Mouse (Mus musculus) midbrain, embryonic 11.5 days (tissue): ENCODE results near the gene Fgf11. TPM values are rescaled to one million over a fixed set of nuclear protein-coding genes. Genes with fewer than 3 reads are reported as not detected.
A peak's percentile ranks its signal among the peaks of the same experiment; 100 is the strongest.

Experiments
- ATAC-seq: fragments of 200-750 bp; cut with Nextera tagmentation; 2 replicates; pipeline ENCODE4 v1.8.0; 2017; ENCODE audit warnings: moderate TSS enrichment, moderate library complexity; ENCODE audit not compliant: low FRiP score
- DNase-seq: peaks from one replicate; pipeline ENCODE4 v3.0.0; 2015; ENCODE audit warnings: low spot score; ENCODE audit errors: missing footprints
- H3K27ac ChIP-seq: fragments of 300-500 bp; sonication (generic); 2 replicates; pipeline ENCODE4 v1.5.1; 2014; ENCODE audit warnings: low read depth, low read length
- H3K27me3 ChIP-seq: fragments of 300-500 bp; sonication (generic); 2 replicates; pipeline ENCODE4 v1.6.1; 2014; ENCODE audit warnings: mild to moderate bottlenecking, low read length, moderate library complexity, mixed read lengths; ENCODE audit not compliant: control insufficient read depth, insufficient read depth
- H3K36me3 ChIP-seq: fragments of 300-500 bp; sonication (generic); 2 replicates; pipeline ENCODE4 v1.6.1; 2014; ENCODE audit warnings: mild to moderate bottlenecking, low read length, moderate library complexity, mixed read lengths; ENCODE audit not compliant: control insufficient read depth, insufficient read depth
- H3K4me1 ChIP-seq: fragments of 300-500 bp; sonication (generic); 2 replicates; pipeline ENCODE4 v1.6.1; 2014; ENCODE audit warnings: low read length; ENCODE audit not compliant: control insufficient read depth, insufficient read depth
- H3K4me2 ChIP-seq: fragments of 300-500 bp; sonication (generic); 2 replicates; pipeline ENCODE4 v1.6.1; 2014; ENCODE audit warnings: mild to moderate bottlenecking, moderate library complexity
- H3K4me3 ChIP-seq: fragments of 300-500 bp; sonication (generic); 2 replicates; pipeline ENCODE4 v1.5.1; 2014; ENCODE audit warnings: low read depth, low read length
- H3K9ac ChIP-seq: fragments of 300-500 bp; sonication (generic); 2 replicates; pipeline ENCODE4 v1.6.1; 2014; ENCODE audit warnings: low read length
- H3K9me3 ChIP-seq: fragments of 300-500 bp; sonication (generic); 2 replicates; pipeline ENCODE4 v1.6.1; 2016; ENCODE audit warnings: low read length; ENCODE audit not compliant: control insufficient read depth
- WGBS: fragments of 180-500 bp; shearing (Covaris S2); extraction: QIAGEN DNeasy Blood & Tissue Kit; methylation state at CpG from one replicate; pipeline ENCODE4 v1.1.7; 2014; 5-methylcytosine and 5-hydroxymethylcytosine counted together
- polyA plus RNA-seq: library from polyadenylated mRNA; unstranded; fragments of >200 nt; fragmentation: Nextera tagmentation; extraction: Ambion mirVana; gene quantifications from 2 replicates; pipeline ENCODE4 v1.2.1, GENCODE M21; 2014

The Fgf11 gene
- polyA plus RNA-seq, 1 experiment from 2014 or later, result 1.3 TPM

DNA sequence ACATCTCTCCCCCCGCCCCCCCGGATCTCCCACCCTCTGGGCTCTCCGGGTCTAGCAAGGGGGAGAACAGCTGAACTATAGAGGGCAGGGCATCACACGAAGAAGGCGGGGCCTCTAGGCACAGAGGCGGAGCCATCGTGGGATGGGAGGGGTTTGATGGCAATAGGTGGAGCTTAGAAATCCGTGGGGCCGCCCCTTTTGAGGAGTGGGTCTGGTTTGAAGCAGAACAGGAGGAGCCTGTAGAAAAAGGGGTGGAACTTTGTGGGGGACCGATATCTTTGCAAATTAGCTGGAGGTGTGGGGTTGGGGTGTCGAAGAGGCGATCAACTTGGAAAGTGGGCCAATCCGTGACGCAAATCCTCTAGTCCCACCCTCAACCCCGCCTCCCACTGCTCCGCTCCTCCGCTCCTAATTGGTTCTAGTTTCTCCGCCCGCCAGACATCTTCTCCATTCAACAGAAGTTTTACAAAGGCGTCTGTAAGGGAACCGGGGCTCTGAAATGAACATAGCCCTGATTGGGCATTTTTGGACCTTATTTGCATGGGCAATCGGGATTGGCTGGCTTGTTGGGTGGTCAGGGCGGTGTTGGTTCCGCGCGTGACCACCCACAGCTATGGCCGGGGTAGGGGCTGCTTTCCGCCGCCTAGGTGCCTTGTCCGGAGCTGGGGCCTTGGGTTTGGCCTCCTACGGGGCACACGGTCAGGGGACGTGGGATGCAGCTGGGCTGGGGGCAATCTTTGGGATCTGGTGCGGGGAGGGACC, 36.5 kb upstream of the Fgf11 start, which contains the start of gene Tmem256:
Tmem256 (plus strand) TSS at position 563 of the 762 bp plus-strand sequence.
- Histone ChIP-seq H3K4me1 (peaks cover 38% of the 10 kb centered on the region), H3K9ac (peak within 1 kb of the TSS; percentile 90)
- WGBS, result under 1% methylated on average over 34 of the region's 34 CpGs

DNA sequence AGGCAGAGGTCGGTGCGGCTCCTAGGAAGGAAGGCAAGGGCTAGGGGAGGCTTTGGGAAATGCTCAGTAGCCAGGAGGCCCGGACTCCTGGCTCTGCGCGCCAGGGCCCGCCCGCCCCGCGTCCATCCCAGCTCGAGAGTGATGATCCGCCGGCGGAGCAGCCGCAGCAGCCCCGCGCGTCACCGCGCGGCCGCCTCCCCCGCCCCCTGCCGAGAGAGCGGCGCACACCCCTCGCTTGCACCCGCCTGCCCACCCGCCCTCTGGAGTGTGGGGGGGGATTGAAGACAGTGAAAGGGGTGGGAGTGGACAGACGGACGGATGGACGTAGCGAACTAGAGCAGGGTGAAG, 35.9 kb upstream of the Fgf11 start, which contains the start of gene Nlgn2:
Nlgn2 (minus strand) TSS at position 181 of the 348 bp plus-strand sequence.
- no peak for DNase-seq
- Histone ChIP-seq H3K4me3 (peak within 1 kb of the TSS; percentile 62), H3K27ac (peak within 1 kb of the TSS; percentile 73), H3K9me3 (no peaks in the 10 kb centered on the region), H3K36me3 (peaks cover 2% of the 10 kb centered on the region; the same call in 1 of the 2 replicates), H3K27me3 (peaks cover 8% of the 10 kb centered on the region; the same call in 1 of the 2 replicates), H3K9ac (peak within 1 kb of the TSS; percentile 90), H3K4me1 (peaks cover 38% of the 10 kb centered on the region), H3K4me2 (peak within 1 kb of the TSS; percentile 87)
- WGBS, result 0% methylated on average over 22 of the region's 32 CpGs
- no peak; the same call in 1 of the 2 replicates for ATAC-seq

More for the DNA sequence above, 36.5 kb upstream of the Fgf11 start, which contains the start of gene Tmem256:
- H3K4me3 ChIP-seq, result peak within 1 kb of the TSS; percentile 62
- H3K36me3 ChIP-seq, result peaks cover 2% of the 10 kb centered on the region; the same call in 1 of the 2 replicates
- ATAC-seq (peak; percentile 87), DNase-seq (peak; percentile 100)
- H3K9me3 ChIP-seq, result no peaks in the 10 kb centered on the region
- H3K4me2 ChIP-seq, result peak within 1 kb of the TSS; percentile 87
- peaks cover 8% of the 10 kb centered on the region; the same call in 1 of the 2 replicates for H3K27me3 ChIP-seq
- H3K27ac ChIP-seq, result peak within 1 kb of the TSS; percentile 73

DNA sequence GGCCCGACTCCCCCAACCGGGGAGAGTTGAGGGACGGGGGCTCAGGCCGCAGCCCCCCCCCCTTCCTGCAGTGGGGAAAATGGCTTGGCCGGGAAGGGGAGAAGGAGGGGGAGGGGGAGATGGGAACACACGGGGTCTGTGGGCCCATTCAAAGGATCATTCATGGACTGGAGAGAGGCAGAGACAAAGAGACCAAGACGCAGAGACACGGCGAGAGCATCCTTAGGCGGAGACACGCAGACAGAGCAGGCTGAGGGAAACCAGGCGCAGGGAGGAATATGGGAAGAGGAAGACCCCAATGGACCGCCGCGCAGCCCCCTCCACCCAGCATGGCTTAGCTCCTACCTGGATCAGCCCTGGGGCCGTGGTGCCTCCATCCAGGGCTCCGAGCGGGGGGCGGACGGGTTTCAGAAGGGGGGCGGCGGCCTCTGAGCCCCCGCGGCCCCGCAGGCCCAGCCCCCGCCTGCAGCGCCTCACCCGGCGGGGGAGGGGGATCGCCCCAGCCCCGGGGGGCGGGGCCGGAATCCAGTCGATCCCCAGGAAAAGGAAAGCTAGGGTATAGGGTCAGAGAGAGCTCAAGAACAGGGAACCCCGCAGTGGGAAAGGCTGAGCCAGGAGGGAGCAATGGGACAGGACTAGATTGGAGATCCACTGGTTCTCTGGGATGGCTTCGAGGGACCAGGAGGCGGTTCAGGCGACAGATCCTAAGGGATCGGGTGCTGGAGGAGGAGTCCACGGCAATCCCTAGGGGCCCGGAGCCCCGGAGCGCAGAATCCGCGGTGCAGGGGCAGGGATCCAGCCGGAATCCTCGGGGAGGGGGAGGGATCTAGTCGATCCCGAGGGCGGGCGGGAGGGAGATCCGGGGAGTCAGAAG, 35.3 kb upstream of the Fgf11 start:
- ATAC-seq (peak; percentile 8; the same call in 1 of the 2 replicates), DNase-seq (peak; percentile 94)
- Histone ChIP-seq H3K27ac (peak overlapping the region; percentile 73), H3K4me1 (peaks cover 38% of the 10 kb centered on the region), H3K9me3 (no peaks in the 10 kb centered on the region), H3K4me2 (peak overlapping the region; percentile 87), H3K4me3 (peak overlapping the region; percentile 62), H3K36me3 (peaks cover 2% of the 10 kb centered on the region; the same call in 1 of the 2 replicates), H3K27me3 (peaks cover 8% of the 10 kb centered on the region; the same call in 1 of the 2 replicates), H3K9ac (peak overlapping the region; percentile 90)
- WGBS, result 0% methylated on average over 41 of the region's 52 CpGs

DNA sequence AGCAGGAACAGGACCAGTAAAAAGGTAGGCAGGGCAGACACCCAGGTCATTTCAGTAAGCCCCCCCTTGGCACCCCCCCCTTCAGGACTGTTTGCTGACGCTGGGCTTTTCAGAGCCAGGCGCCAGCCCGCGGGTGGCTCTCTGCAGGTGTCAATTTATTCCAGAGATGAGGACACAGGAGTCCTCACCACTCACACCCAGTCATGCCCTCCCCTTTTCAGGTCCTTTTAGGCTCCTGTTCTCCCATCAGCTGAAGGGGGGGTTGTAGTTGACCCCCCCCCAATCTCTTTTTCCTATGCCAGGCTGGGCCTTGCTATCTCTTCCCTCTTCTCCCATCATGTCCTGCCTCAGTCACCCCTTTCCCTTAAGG, 34.3 kb upstream of the Fgf11 start:
- Histone ChIP-seq H3K4me1 (peaks cover 38% of the 10 kb centered on the region), H3K4me3 (peak overlapping the region; percentile 62), H3K9ac (peak overlapping the region; percentile 90), H3K36me3 (peaks cover 2% of the 10 kb centered on the region; the same call in 1 of the 2 replicates), H3K27ac (peak overlapping the region; percentile 73; the same call in 1 of the 2 replicates), H3K9me3 (no peaks in the 10 kb centered on the region), H3K4me2 (peak overlapping the region; percentile 87), H3K27me3 (peaks cover 8% of the 10 kb centered on the region; the same call in 1 of the 2 replicates)
- 2% methylated on average over 4 of the region's 4 CpGs for WGBS
- ATAC-seq, result no peak
- peak; percentile 88 for DNase-seq

GRCm38 (mm10) chr11:69835326-69835965, 33.8 kb upstream of the Fgf11 start:
- peaks cover 38% of the 10 kb centered on the region for H3K4me1 ChIP-seq
- peak overlapping the region; percentile 21; the same call in 1 of the 2 replicates for H3K9ac ChIP-seq
- ATAC-seq (0 out of 2 replicates have a peak, but pooled peaks have one; percentile 3), DNase-seq (peak; percentile 97)
- H3K9me3 ChIP-seq, result no peaks in the 10 kb centered on the region
- H3K27me3 ChIP-seq, result peaks cover 8% of the 10 kb centered on the region; the same call in 1 of the 2 replicates
- peak overlapping the region; percentile 17; the same call in 1 of the 2 replicates for H3K27ac ChIP-seq
- H3K4me3 ChIP-seq, result peak overlapping the region; percentile 62
- H3K4me2 ChIP-seq, result peak overlapping the region; percentile 87
- H3K36me3 ChIP-seq, result peaks cover 2% of the 10 kb centered on the region; the same call in 1 of the 2 replicates
- 0% methylated on average over 9 of the region's 9 CpGs for WGBS

DNA sequence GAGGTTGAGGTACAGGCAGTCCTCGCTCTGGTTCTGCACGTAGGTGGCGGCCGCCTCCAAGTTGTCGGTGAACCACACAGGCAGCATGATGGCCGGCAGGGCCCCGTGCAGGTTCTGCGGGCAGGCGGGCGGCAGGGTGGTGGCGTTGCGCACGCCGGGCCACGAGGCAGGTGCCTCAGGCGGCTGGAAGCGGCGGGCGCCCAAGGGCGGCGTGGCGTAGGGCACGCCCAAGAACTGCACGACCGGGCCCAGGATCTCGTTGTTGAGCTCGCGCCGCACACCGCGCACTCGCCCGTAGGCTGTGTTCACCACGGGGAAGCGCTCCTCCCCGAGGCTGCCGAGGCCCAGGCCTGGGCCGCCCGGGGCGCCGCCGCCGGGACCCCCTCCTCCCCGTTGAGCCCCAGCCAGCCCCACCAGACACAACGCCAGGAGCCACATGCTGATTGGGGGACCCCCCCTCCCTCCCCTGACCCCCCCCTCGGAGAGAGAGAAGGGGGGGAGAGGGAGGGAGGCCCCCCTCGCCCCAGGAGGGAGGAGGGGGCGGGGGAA, 32.4 kb upstream of the Fgf11 start:
- peaks cover 34% of the 10 kb centered on the region for H3K4me1 ChIP-seq
- H3K4me2 ChIP-seq, result peak overlapping the region; percentile 87
- H3K9ac ChIP-seq, result peak overlapping the region; percentile 70
- H3K4me3 ChIP-seq, result peak overlapping the region; percentile 62
- no peak overlapping the region for H3K27ac ChIP-seq
- H3K36me3 ChIP-seq, result peaks cover 2% of the 10 kb centered on the region; the same call in 1 of the 2 replicates
- H3K9me3 ChIP-seq, result no peaks in the 10 kb centered on the region
- DNase-seq (peak; percentile 91), ATAC-seq (no peak)
- 6% methylated on average over 43 of the region's 48 CpGs for WGBS
- peaks cover 8% of the 10 kb centered on the region; the same call in 1 of the 2 replicates for H3K27me3 ChIP-seq

DNA sequence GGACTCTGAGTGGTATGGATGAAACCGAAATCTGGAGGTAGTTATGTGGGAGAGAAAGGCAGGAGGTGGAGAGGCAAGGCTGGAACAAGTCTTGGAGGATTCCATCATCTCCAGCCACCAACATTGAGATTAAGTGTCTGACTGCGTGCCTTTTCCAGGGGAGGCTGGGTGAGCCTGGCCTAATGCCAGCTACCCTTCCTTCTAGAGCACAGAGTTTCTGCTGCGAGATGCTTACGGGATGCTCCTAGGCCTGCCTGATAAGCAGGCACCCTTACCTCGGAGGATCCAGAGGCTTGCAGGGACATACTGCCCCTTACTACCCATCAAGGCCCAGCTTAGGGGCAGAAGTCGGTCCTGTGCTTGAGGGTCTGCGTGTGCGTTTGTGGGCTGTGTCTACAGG, 31.9 kb upstream of the Fgf11 start:
- DNase-seq, result no peak
- peaks cover 2% of the 10 kb centered on the region; the same call in 1 of the 2 replicates for H3K36me3 ChIP-seq
- H3K9ac ChIP-seq, result peak overlapping the region; percentile 70
- no peak for ATAC-seq
- H3K9me3 ChIP-seq, result no peaks in the 10 kb centered on the region
- H3K4me3 ChIP-seq, result peak overlapping the region; percentile 62
- H3K27me3 ChIP-seq, result peaks cover 8% of the 10 kb centered on the region; the same call in 1 of the 2 replicates
- no peak overlapping the region for H3K27ac ChIP-seq
- H3K4me1 ChIP-seq, result peaks cover 33% of the 10 kb centered on the region
- H3K4me2 ChIP-seq, result peak overlapping the region; percentile 87
- WGBS, result 57% methylated on average over 8 of the region's 8 CpGs

DNA sequence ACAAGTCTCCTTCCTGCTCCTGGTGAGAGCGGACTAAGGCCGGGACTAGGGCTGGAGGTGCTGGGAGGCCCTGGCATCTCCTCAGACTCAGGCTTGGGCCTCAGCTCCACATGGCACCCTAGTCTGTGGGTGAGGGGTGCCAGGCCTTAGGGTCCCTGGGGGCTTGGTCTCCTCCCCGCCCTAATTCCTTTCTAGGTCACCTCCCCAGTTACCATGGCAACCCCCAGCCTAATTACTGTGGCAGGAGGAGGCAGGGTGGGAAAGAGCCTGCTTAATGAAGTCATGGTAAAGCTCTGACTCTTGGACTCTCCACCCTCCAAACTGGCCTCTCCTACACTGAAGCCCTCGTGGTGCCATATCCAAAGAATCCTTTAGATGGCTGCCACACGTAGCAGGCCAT, 27.2 kb upstream of the Fgf11 start:
- Histone ChIP-seq H3K9me3 (no peaks in the 10 kb centered on the region), H3K4me1 (peaks cover 6% of the 10 kb centered on the region), H3K27me3 (peaks cover 6% of the 10 kb centered on the region; the same call in 1 of the 2 replicates), H3K9ac (no peak overlapping the region), H3K4me2 (no peak overlapping the region), H3K27ac (no peak overlapping the region), H3K36me3 (peaks cover 26% of the 10 kb centered on the region), H3K4me3 (no peak overlapping the region)
- ATAC-seq, result no peak
- no peak for DNase-seq
- 71% methylated on average over 5 of the region's 5 CpGs for WGBS
